ENCODE assay signal across 19 mouse cellular contexts in the genomic region with DNA sequence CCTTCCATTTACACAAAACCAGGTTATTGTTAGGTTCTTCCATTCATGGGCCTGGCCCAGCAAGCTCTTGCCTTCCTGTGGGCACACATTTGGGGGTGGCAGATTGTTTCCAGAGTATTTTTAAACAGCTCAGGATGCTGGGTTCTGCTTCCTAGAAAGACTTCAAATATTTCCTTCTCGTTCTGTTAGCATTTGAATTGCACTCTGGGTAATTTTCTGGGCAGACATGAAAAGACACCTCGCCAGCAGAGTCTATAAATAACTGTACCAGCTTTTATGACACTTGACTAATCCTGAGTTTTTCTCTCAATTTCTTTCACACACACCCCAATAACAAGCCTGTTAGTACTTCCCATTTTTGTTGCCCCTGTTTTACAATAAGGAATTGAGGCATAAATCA.
"Had no signal": no experiment of that assay in that cellular context is flagged by ENCODE, and none has a peak within 500 bp of the region (broad histone marks: within the 10 kb centered on the region; RNA-seq: fewer than 3 reads in every experiment).

No protein-coding gene starts in this region.

- H3K4me2 ChIP-seq: liver, embryonic 13.5 days; lung, embryonic 14.5 days; midbrain, embryonic 12.5 days; midbrain, embryonic 15.5 days; neural tube, embryonic 12.5 days; neural tube, embryonic 15.5 days had no signal

- H3K36me3 ChIP-seq: liver, embryonic 13.5 days; midbrain, embryonic 12.5 days; midbrain, embryonic 15.5 days; neural tube, embryonic 15.5 days had no signal

- ATAC-seq: lung, postnatal 0 days; midbrain, embryonic 15.5 days had no signal

- H3K27me3 ChIP-seq: liver, embryonic 13.5 days; midbrain, embryonic 12.5 days; midbrain, embryonic 15.5 days; neural tube, embryonic 12.5 days; neural tube, embryonic 15.5 days had no signal

- H3K9ac ChIP-seq: liver, embryonic 13.5 days; lung, embryonic 14.5 days; midbrain, embryonic 12.5 days; midbrain, embryonic 15.5 days; neural tube, embryonic 12.5 days; neural tube, embryonic 15.5 days had no signal

- H3K9me3 ChIP-seq: liver, embryonic 13.5 days; midbrain, embryonic 15.5 days; neural tube, embryonic 15.5 days had no signal

- H3K4me3 ChIP-seq: liver, embryonic 13.5 days; midbrain, embryonic 12.5 days; midbrain, embryonic 15.5 days; neural tube, embryonic 12.5 days; neural tube, embryonic 15.5 days had no signal

- DNase-seq: kidney, adult 18-20 months; kidney, adult 9 months; kidney, postnatal 25 days; left cerebral cortex, postnatal 4 days; liver, embryonic 13.5 days; lung, embryonic 14.5 days; right cerebral cortex, adult 18-20 months; right cerebral cortex, postnatal 14 days; right cerebral cortex, postnatal 4 days; thymus, postnatal 14 days; thymus, postnatal 4 days had no signal

- H3K4me1 ChIP-seq: liver, embryonic 13.5 days; midbrain, embryonic 12.5 days; midbrain, embryonic 15.5 days; neural tube, embryonic 12.5 days; neural tube, embryonic 15.5 days had no signal

- H3K27ac ChIP-seq: kidney, postnatal 0 days; liver, embryonic 13.5 days; macrophage; midbrain, embryonic 12.5 days; midbrain, embryonic 15.5 days; neural tube, embryonic 12.5 days; neural tube, embryonic 15.5 days; stomach, postnatal 0 days had no signal
